Comparison of ENCODE assay signal across 8 mouse cellular contexts in the genomic region with DNA sequence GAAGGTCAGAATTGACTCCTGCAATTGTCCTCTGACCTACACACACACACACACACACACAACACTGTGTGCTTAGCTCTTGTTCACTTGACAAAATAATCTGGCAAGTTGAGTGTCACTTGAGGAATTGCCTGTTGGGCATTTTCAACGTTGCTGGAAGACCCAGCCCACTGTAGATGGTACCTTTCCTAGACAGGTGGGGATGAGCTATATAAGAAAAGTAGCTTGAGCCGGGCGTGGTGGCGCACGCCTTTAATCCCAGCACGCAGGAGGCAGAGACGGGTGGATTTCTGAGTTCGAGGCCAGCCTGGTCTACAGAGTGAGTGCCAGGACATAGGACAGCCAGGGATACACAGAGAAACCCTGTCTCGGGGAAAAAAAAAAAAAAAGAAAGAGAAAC. TPM values are rescaled to one million over a fixed set of nuclear protein-coding genes. Genes with fewer than 3 reads are reported as not detected.
DNase-seq lines count a peak whose midpoint lies in the region; ATAC-seq lines count a peak whose summit lies in the region.

No protein-coding gene starts in this region.

- no peaks in the 10 kb centered on the region for H3K4me1 ChIP-seq in neural tube, embryonic 11.5 days (ENCODE audit: control insufficient read depth, insufficient read depth, low read length)
- peaks cover 21% of the 10 kb centered on the region for H3K4me1 ChIP-seq in limb, embryonic 15.5 days

- no peak for ATAC-seq in neural tube, embryonic 11.5 days (ENCODE audit: insufficient read depth, low FRiP score, low TSS enrichment)
- ATAC-seq in limb, embryonic 15.5 days (ENCODE audit: insufficient number of reproducible peaks, low FRiP score, low TSS enrichment, low read depth) = no peak

- peak overlapping the region; percentile 72; the same call in 1 of the 2 replicates for H3K9ac ChIP-seq in neural tube, embryonic 11.5 days (ENCODE audit: low read length)
- 0 out of 2 replicates have a peak overlapping the region, but pooled peaks have one; percentile 21 for H3K9ac ChIP-seq in limb, embryonic 15.5 days

- peak overlapping the region; percentile 38 for H3K4me2 ChIP-seq in neural tube, embryonic 11.5 days (ENCODE audit: low read depth)
- H3K4me2 ChIP-seq in limb, embryonic 15.5 days = peak overlapping the region; percentile 75

- 86% methylated on average over 9 of the region's 9 CpGs for WGBS in neural tube, embryonic 11.5 days
- WGBS in limb, embryonic 15.5 days = 72% methylated on average over 9 of the region's 9 CpGs

- H3K4me3 ChIP-seq in neural tube, embryonic 11.5 days (ENCODE audit: low read depth, low read length) = peak overlapping the region; percentile 63
- H3K4me3 ChIP-seq in limb, embryonic 15.5 days = peak overlapping the region; percentile 82

- no peak overlapping the region for H3K27ac ChIP-seq in neural tube, embryonic 11.5 days (ENCODE audit: low read depth, low read length)
- peak overlapping the region; percentile 96 for H3K27ac ChIP-seq in limb, embryonic 15.5 days

- peaks cover 9% of the 10 kb centered on the region for H3K36me3 ChIP-seq in neural tube, embryonic 11.5 days (ENCODE audit: control insufficient read depth, insufficient read depth, low read length)
- H3K36me3 ChIP-seq in limb, embryonic 15.5 days = peaks cover 30% of the 10 kb centered on the region

- no peaks in the 10 kb centered on the region for H3K9me3 ChIP-seq in neural tube, embryonic 11.5 days (ENCODE audit: control insufficient read depth, low read length)
- H3K9me3 ChIP-seq in limb, embryonic 15.5 days = no peaks in the 10 kb centered on the region

- DNase-seq in cerebellum, adult 9-11 months = peak; percentile 52
- no peak for DNase-seq in cerebellum, adult 18-20 months
- DNase-seq in neural tube, embryonic 11.5 days (ENCODE audit: low spot score) = no peak
- no peak for DNase-seq in neural tube, embryonic 10.5 days (ENCODE audit: extremely low spot score, low spot score)
- DNase-seq in thymus, postnatal 14 days = no peak
- no peak for DNase-seq in adrenal gland, adult 2 months
- no peak for DNase-seq in urinary bladder, postnatal 14 days (ENCODE audit: low spot score)

- H3K27me3 ChIP-seq in neural tube, embryonic 11.5 days (ENCODE audit: control insufficient read depth, insufficient read depth, low read length) = no peaks in the 10 kb centered on the region
- H3K27me3 ChIP-seq in limb, embryonic 15.5 days = no peaks in the 10 kb centered on the region

RNA-seq across cellular contexts. Expression of a gene that starts 1.0 kb away (rescaled TPM):
- 69.8 and 77.0 TPM in 2 replicates for polyA plus RNA-seq in neural tube, embryonic 11.5 days (2014; fragmentation: Nextera tagmentation; extraction: Ambion mirVana)
- polyA plus RNA-seq in limb, embryonic 15.5 days (2015; fragmentation: Nextera tagmentation; extraction: Ambion mirVana) = 123 and 132 TPM in 2 replicates
- 10 to 100 TPM; 22.6 to 36.6 TPM for total RNA-seq in adrenal gland, adult 2 months (2021)
- 34.9 and 36.4 TPM in 2 replicates for polyA plus RNA-seq in adrenal gland, adult 2 months (2012; rRNA removed)

RNA-seq across cellular contexts. Expression of a gene that starts 14.9 kb away (rescaled TPM):
- 1.8 and 2.7 TPM in 2 replicates for polyA plus RNA-seq in neural tube, embryonic 11.5 days (2014; fragmentation: Nextera tagmentation; extraction: Ambion mirVana)
- polyA plus RNA-seq in limb, embryonic 15.5 days (2015; fragmentation: Nextera tagmentation; extraction: Ambion mirVana) = 3.5 and 3.6 TPM in 2 replicates
- total RNA-seq in adrenal gland, adult 2 months (2021) = 1 to 10 TPM; 1.4 to 2.3 TPM
- polyA plus RNA-seq in adrenal gland, adult 2 months (2012; rRNA removed) = 1.7 and 2.8 TPM in 2 replicates

RNA-seq across cellular contexts. Expression of a gene that starts 35.6 kb away (rescaled TPM):
- 81.4 and 84.6 TPM in 2 replicates for polyA plus RNA-seq in neural tube, embryonic 11.5 days (2014; fragmentation: Nextera tagmentation; extraction: Ambion mirVana)
- 47.3 and 53.2 TPM in 2 replicates for polyA plus RNA-seq in limb, embryonic 15.5 days (2015; fragmentation: Nextera tagmentation; extraction: Ambion mirVana)
- total RNA-seq in adrenal gland, adult 2 months (2021) = 10 to 100 TPM; 39.9 to 52.3 TPM
- polyA plus RNA-seq in adrenal gland, adult 2 months (2012; rRNA removed) = 72.8 and 95.4 TPM in 2 replicates
